Mouse (Mus musculus) hindbrain, embryonic 16.5 days (tissue): ENCODE data around the gene Vwf. TPM values are rescaled to one million over a fixed set of nuclear protein-coding genes. Genes with fewer than 3 reads are reported as not detected.

Experiments used
- ATAC-seq: fragments of 200-750 bp; cut with Nextera tagmentation; 2 replicates; pipeline ENCODE4 v1.8.0; 2017; ENCODE audit warnings: moderate TSS enrichment, moderate library complexity
- H3K27ac ChIP-seq: fragments of 300-500 bp; sonication (generic); 2 replicates; pipeline ENCODE4 v1.5.1; 2014; ENCODE audit warnings: low read depth, mild to moderate bottlenecking, control low read depth, low read length, moderate library complexity
- H3K27me3 ChIP-seq: fragments of 300-500 bp; sonication (generic); replicated peaks from 2 replicates; pipeline ENCODE4 v1.6.1; 2014; ENCODE audit warnings: low read length; ENCODE audit not compliant: control insufficient read depth, insufficient read depth
- H3K36me3 ChIP-seq: fragments of 300-500 bp; sonication (generic); 2 replicates; pipeline ENCODE4 v1.6.1; 2014; ENCODE audit warnings: mild to moderate bottlenecking, low read length, moderate library complexity, mixed read lengths; ENCODE audit not compliant: control insufficient read depth, insufficient read depth
- H3K4me1 ChIP-seq: fragments of 300-500 bp; sonication (generic); 2 replicates; pipeline ENCODE4 v1.6.1; 2014; ENCODE audit warnings: low read depth, low read length; ENCODE audit not compliant: control insufficient read depth, insufficient read depth
- H3K4me2 ChIP-seq: fragments of 300-500 bp; sonication (generic); 2 replicates; pipeline ENCODE4 v1.6.1; 2014; ENCODE audit warnings: mild to moderate bottlenecking, low read length, control low read depth, moderate library complexity
- H3K4me3 ChIP-seq: fragments of 300-500 bp; sonication (generic); 2 replicates; pipeline ENCODE4 v1.5.1; 2014; ENCODE audit warnings: mild to moderate bottlenecking, low read length, control low read depth, moderate library complexity
- H3K9ac ChIP-seq: fragments of 300-500 bp; sonication (generic); 2 replicates; pipeline ENCODE4 v1.6.1; 2014; ENCODE audit warnings: low read depth, mild to moderate bottlenecking, control low read depth, low read length, moderate library complexity
- H3K9me3 ChIP-seq: fragments of 300-500 bp; sonication (generic); 2 replicates; pipeline ENCODE4 v1.6.1; 2014; ENCODE audit warnings: mild to moderate bottlenecking, low read length, moderate library complexity; ENCODE audit not compliant: control insufficient read depth
- WGBS: fragments of 180-500 bp; shearing (Covaris S2); extraction: QIAGEN DNeasy Blood & Tissue Kit; methylation state at CpG from one replicate; pipeline ENCODE4 v1.1.7; 2014; 5-methylcytosine and 5-hydroxymethylcytosine counted together
- polyA plus RNA-seq: library from polyadenylated mRNA; unstranded; fragments of >200 nt; fragmentation: Nextera tagmentation; extraction: Ambion mirVana; gene quantifications from 2 replicates; pipeline ENCODE4 v1.2.1, GENCODE M21; 2015

Vwf gene
- polyA plus RNA-seq = 9.7 and 12.9 TPM in 2 replicates

DNA sequence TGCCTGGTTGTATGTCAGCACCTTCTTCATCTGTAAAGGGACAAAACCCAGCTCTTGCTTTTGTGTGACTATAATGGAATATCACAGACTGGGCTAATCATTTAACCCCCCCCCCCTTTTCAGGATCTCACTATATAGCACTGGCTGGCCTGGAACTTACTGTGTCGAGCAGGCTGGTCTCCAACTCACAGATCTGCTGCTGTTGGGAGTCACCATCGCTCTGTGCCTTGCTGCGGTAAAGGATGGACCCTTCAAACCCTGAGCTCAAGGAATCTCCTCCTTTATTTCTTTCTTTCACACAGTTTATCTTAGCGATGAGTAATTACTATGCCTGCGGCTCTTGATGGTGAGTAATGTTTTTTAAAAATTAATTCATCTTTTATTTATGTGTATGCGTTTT, at the start of gene Vwf:
Vwf (plus strand) TSS at position 301 of the 400 bp plus-strand sequence.
- Histone ChIP-seq H3K9ac (no peak within 1 kb of the TSS), H3K4me3 (no peak within 1 kb of the TSS), H3K4me1 (no peaks in the 10 kb centered on the region), H3K27ac (no peak within 1 kb of the TSS), H3K9me3 (no peaks in the 10 kb centered on the region), H3K4me2 (no peak within 1 kb of the TSS), H3K36me3 (no peaks in the 10 kb centered on the region), H3K27me3 (no peaks in the 10 kb centered on the region)
- WGBS = 93% methylated on average over 6 of the region's 6 CpGs
- ATAC-seq = no peak

DNA sequence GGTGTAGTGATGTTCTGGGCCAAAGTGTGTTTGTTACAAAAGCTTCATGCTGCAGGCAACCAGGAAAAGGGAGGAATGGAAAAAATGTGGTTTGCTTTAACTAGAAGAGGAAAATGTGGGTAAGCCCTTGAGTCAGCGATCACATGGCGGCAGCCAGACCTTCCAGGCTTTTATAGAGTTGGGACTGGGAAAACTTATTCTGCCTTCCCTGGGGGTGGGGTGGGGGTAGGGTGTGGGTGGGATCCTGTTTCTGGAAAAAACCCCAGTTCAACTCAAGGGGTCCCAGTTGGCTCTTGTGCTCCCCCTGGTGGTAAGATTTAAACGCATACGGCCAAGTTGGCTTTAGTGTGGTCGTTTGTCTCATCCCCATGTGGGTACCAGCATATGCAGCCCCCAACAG, 48.5 kb upstream of the Vwf start:
- H3K4me3 ChIP-seq = no peak overlapping the region
- no peak overlapping the region for H3K9ac ChIP-seq
- no peaks in the 10 kb centered on the region for H3K9me3 ChIP-seq
- 26% methylated on average over 5 of the region's 5 CpGs for WGBS
- peaks cover 5% of the 10 kb centered on the region; the same call in 1 of the 2 replicates for H3K4me1 ChIP-seq
- peaks cover 4% of the 10 kb centered on the region for H3K27me3 ChIP-seq
- no peak for ATAC-seq
- H3K36me3 ChIP-seq = no peaks in the 10 kb centered on the region
- no peak overlapping the region for H3K27ac ChIP-seq
- H3K4me2 ChIP-seq = no peak overlapping the region

DNA sequence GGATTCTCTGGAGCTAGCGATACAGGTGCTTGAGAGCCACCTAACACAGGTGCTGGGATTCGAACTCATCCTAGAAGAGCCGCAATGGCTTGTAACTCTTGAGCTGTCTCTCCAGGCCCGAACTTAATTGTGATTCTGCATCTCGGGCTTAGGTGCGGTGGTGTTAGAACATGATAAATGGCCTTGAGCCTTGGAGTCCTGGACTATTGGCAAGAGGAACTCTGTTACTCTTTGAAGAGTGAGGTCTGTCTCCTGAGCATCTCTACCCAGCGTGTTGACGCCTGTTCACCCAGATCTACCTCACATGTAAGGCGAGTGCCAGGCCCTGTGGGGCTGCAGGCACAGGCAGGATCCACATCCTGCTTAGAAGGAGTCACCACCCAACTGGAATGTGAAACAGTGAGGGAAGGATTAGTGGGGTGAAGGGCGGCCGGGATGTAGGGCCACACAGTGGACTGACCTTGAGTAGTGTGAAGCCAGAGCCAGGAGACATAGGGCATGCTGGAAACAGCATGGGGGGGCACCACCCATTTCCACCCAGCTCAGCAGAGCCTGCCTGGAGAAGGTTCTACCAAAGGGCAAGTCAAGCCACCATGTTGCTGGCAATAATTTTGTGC, 43.3 kb upstream of the Vwf start:
- no peak overlapping the region for H3K9ac ChIP-seq
- WGBS = 94% methylated on average over 11 of the region's 11 CpGs

DNA sequence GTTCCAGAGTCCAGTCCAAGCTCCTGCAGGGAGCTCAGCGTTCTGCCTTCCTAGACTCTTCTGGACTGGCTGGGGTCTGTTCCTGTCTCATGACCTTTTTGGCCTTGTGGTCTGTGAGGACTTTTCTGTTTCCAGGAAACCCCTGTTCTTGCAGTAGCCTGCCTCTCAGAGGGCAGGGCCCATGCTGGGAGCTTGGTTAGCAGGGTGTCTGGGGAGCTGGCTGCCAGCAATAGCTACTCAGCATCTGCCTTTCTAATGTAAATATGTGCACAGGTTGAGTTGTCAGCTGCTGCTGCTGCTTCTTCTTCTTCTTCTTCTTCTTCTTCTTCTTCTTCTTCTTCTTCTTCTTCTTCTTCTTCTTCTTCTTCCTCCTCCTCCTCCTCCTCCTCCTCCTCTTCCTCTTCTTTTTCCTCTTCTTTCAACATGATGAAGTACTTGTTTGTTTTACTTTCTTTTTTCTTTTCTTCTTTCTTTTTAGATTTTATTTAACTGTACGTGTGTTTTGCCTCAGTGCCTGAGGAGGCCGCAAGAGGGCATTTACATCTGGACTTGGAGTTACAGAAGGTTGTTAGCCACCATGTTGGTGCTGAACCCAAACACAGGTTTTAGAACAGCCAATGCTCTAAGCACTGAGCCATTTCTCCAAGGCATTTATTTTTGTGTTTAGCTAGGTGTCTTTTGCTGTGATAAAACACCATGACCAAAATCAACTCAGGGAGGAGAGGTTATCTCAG, 41.8 kb upstream of the Vwf start:
- Histone ChIP-seq H3K4me3 (no peak overlapping the region), H3K9me3 (no peaks in the 10 kb centered on the region), H3K27me3 (no peaks in the 10 kb centered on the region), H3K4me2 (no peak overlapping the region), H3K4me1 (no peaks in the 10 kb centered on the region), H3K36me3 (no peaks in the 10 kb centered on the region), H3K9ac (no peak overlapping the region), H3K27ac (no peak overlapping the region)
- 38% methylated on average over 3 of the region's 3 CpGs for WGBS
- ATAC-seq = no peak

More for the DNA sequence above, 43.3 kb upstream of the Vwf start:
- H3K4me2 ChIP-seq = no peak overlapping the region
- H3K36me3 ChIP-seq = no peaks in the 10 kb centered on the region
- H3K27me3 ChIP-seq = no peaks in the 10 kb centered on the region
- no peaks in the 10 kb centered on the region for H3K4me1 ChIP-seq
- H3K9me3 ChIP-seq = no peaks in the 10 kb centered on the region
- ATAC-seq = no peak
- H3K27ac ChIP-seq = no peak overlapping the region
- no peak overlapping the region for H3K4me3 ChIP-seq

DNA sequence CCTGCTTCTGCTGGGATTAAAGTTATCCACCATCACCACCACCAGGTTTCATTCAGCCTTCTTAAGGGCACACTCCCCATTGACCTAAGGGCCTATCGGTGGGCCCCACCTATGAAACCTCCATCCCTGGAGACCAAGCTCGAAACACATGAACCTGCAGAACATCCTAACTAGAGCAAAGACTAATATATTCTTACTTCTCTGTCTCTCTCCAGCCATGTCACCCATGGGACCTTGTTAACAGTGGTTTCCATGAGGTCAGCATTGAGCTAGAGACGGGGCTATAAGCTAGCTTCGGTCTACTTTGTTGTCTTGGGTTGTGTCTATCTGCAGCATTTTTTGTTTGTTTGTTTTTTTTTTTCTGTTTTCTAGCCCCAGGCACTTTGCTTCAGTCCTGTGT, 40.1 kb upstream of the Vwf start:
- WGBS = 95% methylated on average over 4 of the region's 4 CpGs
- Histone ChIP-seq H3K4me1 (no peaks in the 10 kb centered on the region), H3K9me3 (no peaks in the 10 kb centered on the region), H3K9ac (no peak overlapping the region), H3K36me3 (no peaks in the 10 kb centered on the region), H3K4me2 (no peak overlapping the region), H3K27me3 (no peaks in the 10 kb centered on the region), H3K4me3 (no peak overlapping the region), H3K27ac (no peak overlapping the region)
- ATAC-seq = no peak

DNA sequence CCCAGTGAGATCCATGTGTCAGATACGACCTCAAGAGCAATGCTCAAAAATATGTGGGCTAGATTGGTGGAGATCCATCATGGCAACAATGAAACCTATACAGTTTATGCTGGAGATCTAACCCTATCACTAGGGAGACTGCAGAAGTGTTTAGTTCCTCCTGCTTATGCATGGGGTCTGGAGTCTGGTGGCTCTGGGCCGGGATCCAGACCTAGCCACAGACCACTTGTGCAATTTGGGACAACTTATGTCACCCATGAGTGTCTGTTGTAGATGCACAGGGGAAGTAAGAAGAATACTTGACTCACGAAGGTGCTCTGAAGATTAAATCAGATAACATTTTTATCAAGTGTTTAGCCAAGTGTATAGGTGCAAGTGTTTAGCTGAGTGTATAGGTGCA, 36.8 kb upstream of the Vwf start:
- H3K4me2 ChIP-seq = no peak overlapping the region
- WGBS = 83% methylated on average over 3 of the region's 3 CpGs
- H3K4me3 ChIP-seq = no peak overlapping the region
- no peaks in the 10 kb centered on the region for H3K36me3 ChIP-seq
- no peaks in the 10 kb centered on the region for H3K27me3 ChIP-seq
- H3K27ac ChIP-seq = no peak overlapping the region
- no peaks in the 10 kb centered on the region for H3K9me3 ChIP-seq
- no peaks in the 10 kb centered on the region for H3K4me1 ChIP-seq
- H3K9ac ChIP-seq = no peak overlapping the region
- ATAC-seq = no peak

DNA sequence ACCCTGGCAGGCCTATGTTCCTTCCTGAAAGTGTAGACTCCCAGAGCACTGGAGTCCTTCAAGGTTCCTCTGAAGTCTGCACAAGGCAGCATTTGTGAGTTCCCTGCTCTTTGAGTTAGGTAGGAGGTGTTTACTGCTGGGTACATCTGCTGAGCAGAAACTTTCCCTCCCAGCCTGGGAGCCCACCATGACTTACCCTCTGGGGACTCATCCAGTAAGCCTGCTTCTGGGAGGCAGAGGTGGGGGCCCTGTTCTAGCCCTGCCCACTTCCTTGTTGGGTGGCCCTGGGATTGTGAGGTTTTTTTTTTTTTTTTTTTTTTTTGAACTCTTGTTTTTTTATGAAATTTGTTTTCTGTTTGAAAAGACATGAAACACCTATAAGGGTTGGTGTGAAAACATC, 35.9 kb upstream of the Vwf start:
- no peak overlapping the region for H3K4me2 ChIP-seq
- no peaks in the 10 kb centered on the region for H3K4me1 ChIP-seq
- H3K9me3 ChIP-seq = no peaks in the 10 kb centered on the region
- no peaks in the 10 kb centered on the region for H3K36me3 ChIP-seq
- H3K4me3 ChIP-seq = no peak overlapping the region
- H3K9ac ChIP-seq = no peak overlapping the region
- ATAC-seq = no peak
- H3K27ac ChIP-seq = no peak overlapping the region
- no peaks in the 10 kb centered on the region for H3K27me3 ChIP-seq

DNA sequence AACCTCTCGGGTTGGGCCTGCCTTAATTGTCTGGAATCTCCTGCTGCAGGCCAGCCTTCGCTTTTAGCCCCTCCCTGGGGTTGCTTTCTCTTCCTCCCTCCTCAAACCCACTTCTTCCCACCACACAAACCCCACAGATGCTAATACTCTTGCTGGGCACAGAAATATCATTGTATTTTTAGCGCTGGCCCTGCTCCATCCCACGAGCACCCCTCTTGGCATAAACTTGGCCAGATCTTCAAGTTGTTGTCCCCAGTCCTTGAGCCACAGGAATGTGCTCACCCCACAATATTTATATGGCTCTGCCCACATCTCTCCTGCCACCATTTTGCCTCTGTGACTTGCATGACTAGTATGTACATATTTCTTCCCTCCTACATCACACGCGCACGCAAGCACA, 35.4 kb upstream of the Vwf start:
- Histone ChIP-seq H3K4me3 (no peak overlapping the region), H3K36me3 (no peaks in the 10 kb centered on the region), H3K27me3 (no peaks in the 10 kb centered on the region), H3K4me2 (no peak overlapping the region), H3K9ac (no peak overlapping the region), H3K4me1 (no peaks in the 10 kb centered on the region), H3K27ac (no peak overlapping the region), H3K9me3 (no peaks in the 10 kb centered on the region)
- 80% methylated on average over 7 of the region's 7 CpGs for WGBS
- no peak for ATAC-seq

DNA sequence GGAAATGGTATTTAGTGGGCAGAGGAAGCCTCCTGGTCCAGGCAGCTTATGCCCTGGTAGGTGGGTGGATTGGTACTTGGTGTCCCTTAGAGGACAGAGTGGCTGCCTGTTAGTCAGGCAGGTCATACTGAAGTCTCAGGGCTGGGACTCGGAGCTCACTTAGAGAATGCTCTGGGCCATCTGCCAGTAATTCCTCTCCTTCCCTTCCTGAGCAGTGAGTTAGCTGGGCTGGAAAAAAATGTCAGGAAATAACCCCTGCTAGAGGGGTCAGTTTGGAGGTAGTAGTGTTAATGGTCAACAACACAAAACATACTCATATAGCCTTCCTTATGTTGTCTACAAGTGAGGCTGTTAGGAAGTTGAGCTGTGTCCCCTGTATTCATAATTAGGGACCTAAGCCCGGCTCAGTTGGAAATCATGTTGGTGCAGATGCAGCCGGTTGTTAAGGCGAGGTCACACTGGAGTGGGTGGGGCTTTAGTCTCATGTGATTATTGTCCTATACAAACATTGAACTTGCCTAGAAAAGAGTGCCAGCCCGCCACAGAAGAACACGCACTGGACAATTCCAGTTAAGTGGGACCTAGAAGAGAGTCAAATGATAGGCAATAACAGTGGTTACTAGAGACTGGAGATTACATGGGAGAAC, 33.5 kb upstream of the Vwf start:
- no peaks in the 10 kb centered on the region for H3K27me3 ChIP-seq
- H3K4me2 ChIP-seq = no peak overlapping the region
- WGBS = 61% methylated on average over 6 of the region's 6 CpGs
- no peaks in the 10 kb centered on the region for H3K4me1 ChIP-seq
- H3K9me3 ChIP-seq = no peaks in the 10 kb centered on the region
- H3K27ac ChIP-seq = no peak overlapping the region
- H3K36me3 ChIP-seq = no peaks in the 10 kb centered on the region
- no peak for ATAC-seq
- H3K4me3 ChIP-seq = no peak overlapping the region
- no peak overlapping the region for H3K9ac ChIP-seq
